Mouse (Mus musculus): ENCODE data around the gene Cox14. TPM values are rescaled to one million over a fixed set of nuclear protein-coding genes. Genes with fewer than 3 reads are reported as not detected.
A peak's percentile ranks its signal among the peaks of the same experiment; 100 is the strongest.
"Not testable (repeated sequence)": the region's sequence is repeated elsewhere in the genome, so short reads cannot be mapped to it uniquely, and the experiment has no call there.

Gene Cox14
- polyA plus RNA-seq, 1 experiment from 2014 or later: 153 TPM

- Histone ChIP-seq H3K4me3 (ENCODE audit: low read depth, low read length) (no peak overlapping the region), H3K36me3 (ENCODE audit: control insufficient read depth, insufficient read depth, low read length) (peaks cover 2% of the 10 kb centered on the region), H3K27me3 (replicated peaks; ENCODE audit: control insufficient read depth, insufficient read depth, low read length) (no peaks in the 10 kb centered on the region), H3K4me2 (no peak overlapping the region), H3K9ac (ENCODE audit: low read depth, low read length) (no peak overlapping the region), H3K27ac (ENCODE audit: low read depth, low read length) (no peak overlapping the region), H3K4me1 (replicated peaks; ENCODE audit: control insufficient read depth, insufficient read depth, low read length) (peaks cover 30% of the 10 kb centered on the region), H3K9me3 (ENCODE audit: control insufficient read depth, low read length) (no peaks in the 10 kb centered on the region)
- 66% methylated on average over 8 of the region's 8 CpGs for WGBS
- ATAC-seq (replicated peaks; ENCODE audit: low FRiP score): no peak
- DNase-seq (ENCODE audit: low spot score): no peak
These were observed 5.6 kb upstream of the Cox14 start for GRCm38 (mm10) chr15:99719865-99720264.

- Histone ChIP-seq H3K9me3 (ENCODE audit: control insufficient read depth, low read length) (no peaks in the 10 kb centered on the region), H3K4me1 (replicated peaks; ENCODE audit: control insufficient read depth, insufficient read depth, low read length) (peaks cover 33% of the 10 kb centered on the region), H3K27me3 (replicated peaks; ENCODE audit: control insufficient read depth, insufficient read depth, low read length) (no peaks in the 10 kb centered on the region), H3K36me3 (ENCODE audit: control insufficient read depth, insufficient read depth, low read length) (no peaks in the 10 kb centered on the region; the same call in 1 of the 2 replicates), H3K4me3 (ENCODE audit: low read depth, low read length) (no peak overlapping the region), H3K9ac (ENCODE audit: low read depth, low read length) (no peak overlapping the region), H3K4me2 (no peak overlapping the region), H3K27ac (ENCODE audit: low read depth, low read length) (no peak overlapping the region)
- DNase-seq (ENCODE audit: low spot score) (no peak), ATAC-seq (replicated peaks; ENCODE audit: low FRiP score) (no peak)
- 77% methylated on average over 25 of the region's 25 CpGs for WGBS
These were observed 3.3 kb upstream of the Cox14 start for GRCm38 (mm10) chr15:99721921-99722743.

- 53% methylated on average over 10 of the region's 10 CpGs for WGBS
- H3K4me3 ChIP-seq (ENCODE audit: low read depth, low read length): no peak overlapping the region
These were observed 2.3 kb upstream of the Cox14 start for GRCm38 (mm10) chr15:99723120-99723514.

GRCm38 (mm10) chr15:99723515-99724291 lies 1.7 kb upstream of the Cox14 start:
- H3K4me1 ChIP-seq (replicated peaks; ENCODE audit: control insufficient read depth, insufficient read depth, low read length): peaks cover 30% of the 10 kb centered on the region
- peaks cover under 1% of the 10 kb centered on the region; the same call in 1 of the 2 replicates for H3K9me3 ChIP-seq (ENCODE audit: control insufficient read depth, low read length)
- H3K4me2 ChIP-seq: peak overlapping the region; percentile 73
- peaks cover 11% of the 10 kb centered on the region for H3K36me3 ChIP-seq (ENCODE audit: control insufficient read depth, insufficient read depth, low read length)
- no peaks in the 10 kb centered on the region for H3K27me3 ChIP-seq (replicated peaks; ENCODE audit: control insufficient read depth, insufficient read depth, low read length)
- ATAC-seq (replicated peaks; ENCODE audit: low FRiP score): no peak
- H3K27ac ChIP-seq (ENCODE audit: low read depth, low read length): peak overlapping the region; percentile 84
- no peak for DNase-seq (ENCODE audit: low spot score)
- 29% methylated on average over 11 of the region's 11 CpGs for WGBS
- peak overlapping the region; percentile 30; the same call in 1 of the 2 replicates for H3K9ac ChIP-seq (ENCODE audit: low read depth, low read length)
- H3K4me3 ChIP-seq (ENCODE audit: low read depth, low read length): peak overlapping the region; percentile 88; the same call in 1 of the 2 replicates

More at GRCm38 (mm10) chr15:99723120-99723514, 2.3 kb upstream of the Cox14 start:
- Histone ChIP-seq H3K27me3 (replicated peaks; ENCODE audit: control insufficient read depth, insufficient read depth, low read length) (no peaks in the 10 kb centered on the region), H3K4me2 (peak overlapping the region; percentile 73), H3K36me3 (ENCODE audit: control insufficient read depth, insufficient read depth, low read length) (peaks cover 6% of the 10 kb centered on the region), H3K9ac (ENCODE audit: low read depth, low read length) (no peak overlapping the region), H3K9me3 (ENCODE audit: control insufficient read depth, low read length) (no peaks in the 10 kb centered on the region), H3K4me1 (replicated peaks; ENCODE audit: control insufficient read depth, insufficient read depth, low read length) (peaks cover 31% of the 10 kb centered on the region), H3K27ac (ENCODE audit: low read depth, low read length) (peak overlapping the region; percentile 84)
- no peak for ATAC-seq (replicated peaks; ENCODE audit: low FRiP score)
- no peak for DNase-seq (ENCODE audit: low spot score)

- DNase-seq (ENCODE audit: low spot score): peak; percentile 73
- Histone ChIP-seq H3K36me3 (ENCODE audit: control insufficient read depth, insufficient read depth, low read length) (peaks cover 17% of the 10 kb centered on the region), H3K4me2 (peak overlapping the region; percentile 73), H3K27ac (ENCODE audit: low read depth, low read length) (peak overlapping the region; percentile 84), H3K4me1 (replicated peaks; ENCODE audit: control insufficient read depth, insufficient read depth, low read length) (peaks cover 30% of the 10 kb centered on the region), H3K9me3 (ENCODE audit: control insufficient read depth, low read length) (peaks cover 5% of the 10 kb centered on the region; the same call in 1 of the 2 replicates), H3K9ac (ENCODE audit: low read depth, low read length) (peak overlapping the region; percentile 30), H3K4me3 (ENCODE audit: low read depth, low read length) (peak overlapping the region; percentile 88), H3K27me3 (replicated peaks; ENCODE audit: control insufficient read depth, insufficient read depth, low read length) (no peaks in the 10 kb centered on the region)
- ATAC-seq (replicated peaks; ENCODE audit: low FRiP score): peak; percentile 24
- WGBS: 11% methylated on average over 16 of the region's 16 CpGs
These were observed 961 bp upstream of the Cox14 start for GRCm38 (mm10) chr15:99724292-99725021.

GRCm38 (mm10) chr15:99726549-99726948 lies 1.1 kb downstream of the Cox14 start:
- peak overlapping the region; percentile 89 for H3K4me2 ChIP-seq
- H3K27me3 ChIP-seq (replicated peaks; ENCODE audit: control insufficient read depth, insufficient read depth, low read length): no peaks in the 10 kb centered on the region
- ATAC-seq (replicated peaks; ENCODE audit: low FRiP score) (no peak), DNase-seq (ENCODE audit: low spot score) (no peak)
- peak overlapping the region; percentile 88 for H3K4me3 ChIP-seq (ENCODE audit: low read depth, low read length)
- H3K9me3 ChIP-seq (ENCODE audit: control insufficient read depth, low read length): peaks cover 5% of the 10 kb centered on the region; the same call in 1 of the 2 replicates
- H3K4me1 ChIP-seq (replicated peaks; ENCODE audit: control insufficient read depth, insufficient read depth, low read length): peaks cover 30% of the 10 kb centered on the region
- WGBS: 76% methylated on average over 2 of the region's 2 CpGs
- peak overlapping the region; percentile 87 for H3K9ac ChIP-seq (ENCODE audit: low read depth, low read length)
- peaks cover 20% of the 10 kb centered on the region for H3K36me3 ChIP-seq (ENCODE audit: control insufficient read depth, insufficient read depth, low read length)
- no peak overlapping the region for H3K27ac ChIP-seq (ENCODE audit: low read depth, low read length)

GRCm38 (mm10) chr15:99727039-99727438 lies 1.6 kb downstream of the Cox14 start:
- peak overlapping the region; percentile 88; the same call in 1 of the 2 replicates for H3K4me3 ChIP-seq (ENCODE audit: low read depth, low read length)
- 84% methylated on average over 4 of the region's 5 CpGs for WGBS
- not testable (repeated sequence) for DNase-seq (ENCODE audit: low spot score); H3K27ac ChIP-seq (ENCODE audit: low read depth, low read length); H3K27me3 ChIP-seq (replicated peaks; ENCODE audit: control insufficient read depth, insufficient read depth, low read length); H3K9ac ChIP-seq (ENCODE audit: low read depth, low read length); H3K4me2 ChIP-seq; ATAC-seq (replicated peaks; ENCODE audit: low FRiP score); H3K9me3 ChIP-seq (ENCODE audit: control insufficient read depth, low read length)
- peaks cover 20% of the 10 kb centered on the region for H3K36me3 ChIP-seq (ENCODE audit: control insufficient read depth, insufficient read depth, low read length)
- peaks cover 29% of the 10 kb centered on the region for H3K4me1 ChIP-seq (replicated peaks; ENCODE audit: control insufficient read depth, insufficient read depth, low read length)

GRCm38 (mm10) chr15:99727525-99727924 lies 2.1 kb downstream of the Cox14 start:
- Histone ChIP-seq H3K9ac (ENCODE audit: low read depth, low read length) (no peak overlapping the region), H3K9me3 (ENCODE audit: control insufficient read depth, low read length) (peaks cover 5% of the 10 kb centered on the region; the same call in 1 of the 2 replicates), H3K27me3 (replicated peaks; ENCODE audit: control insufficient read depth, insufficient read depth, low read length) (no peaks in the 10 kb centered on the region), H3K4me3 (ENCODE audit: low read depth, low read length) (no peak overlapping the region), H3K4me2 (no peak overlapping the region), H3K4me1 (replicated peaks; ENCODE audit: control insufficient read depth, insufficient read depth, low read length) (peaks cover 27% of the 10 kb centered on the region), H3K36me3 (ENCODE audit: control insufficient read depth, insufficient read depth, low read length) (peaks cover 20% of the 10 kb centered on the region), H3K27ac (ENCODE audit: low read depth, low read length) (no peak overlapping the region)
- ATAC-seq (replicated peaks; ENCODE audit: low FRiP score) (no peak), DNase-seq (ENCODE audit: low spot score) (no peak)
- WGBS: 95% methylated on average over 12 of the region's 12 CpGs

Data from liver, embryonic 11.5 days (tissue).